Mouse (Mus musculus): ENCODE results near the gene Tatdn2.

The Tatdn2 gene

DNA sequence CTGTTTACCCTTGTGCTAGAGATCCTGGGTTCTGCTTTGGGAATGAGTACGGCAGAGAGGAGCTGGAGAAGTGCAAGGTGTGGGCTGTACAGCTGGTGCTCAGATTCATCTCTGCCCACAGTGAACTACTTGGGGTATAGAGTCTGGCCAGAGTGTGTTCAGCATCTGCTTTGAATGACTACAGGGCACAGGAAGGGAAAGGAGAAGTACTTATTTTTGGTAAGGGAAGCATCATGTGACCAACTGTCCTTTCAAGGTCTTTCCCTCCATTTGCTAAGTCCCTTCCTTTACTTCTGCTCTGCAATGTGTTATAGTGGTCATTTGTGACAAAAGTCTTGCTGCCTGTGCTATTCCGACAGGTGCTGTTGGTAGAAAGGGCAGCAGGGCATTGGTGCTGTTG lies 17.4 kb downstream of the Tatdn2 start:
- DNase-seq (ENCODE audit: low spot score in 2 of 2), result no peak

DNA sequence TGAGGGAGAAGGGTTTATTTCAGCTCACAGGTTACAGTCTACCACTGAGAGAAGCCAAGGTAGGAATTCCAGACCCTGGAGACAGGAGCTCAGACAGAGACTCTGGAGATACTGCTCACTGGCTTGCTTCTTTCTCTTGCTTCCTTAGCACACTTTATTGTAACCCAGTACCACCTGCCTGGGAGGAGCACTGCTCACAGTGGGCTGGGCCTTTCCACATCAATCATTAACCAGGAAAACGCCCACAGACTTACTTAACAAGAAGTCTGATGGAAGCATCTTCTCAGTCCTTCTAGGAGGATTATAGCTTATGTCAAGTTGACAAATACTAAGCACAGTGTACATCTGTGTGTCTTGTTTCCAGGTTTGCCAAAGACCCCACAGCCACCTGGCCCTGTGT lies 17.9 kb downstream of the Tatdn2 start:
- DNase-seq (ENCODE audit: low spot score in 2 of 2), result no peak

- no peak for DNase-seq (ENCODE audit: low spot score in 2 of 2)
These were observed 20.7 kb downstream of the Tatdn2 start for GRCm38 (mm10) chr6:113717541-113717940.

GRCm38 (mm10) chr6:113719878-113720277 lies 23.0 kb downstream of the Tatdn2 start, which contains the start of gene Ghrl:
Gene Ghrl, minus strand, starts transcription at chr6:113719880.
- no peak for DNase-seq (ENCODE audit: low spot score in 2 of 2)

DNA sequence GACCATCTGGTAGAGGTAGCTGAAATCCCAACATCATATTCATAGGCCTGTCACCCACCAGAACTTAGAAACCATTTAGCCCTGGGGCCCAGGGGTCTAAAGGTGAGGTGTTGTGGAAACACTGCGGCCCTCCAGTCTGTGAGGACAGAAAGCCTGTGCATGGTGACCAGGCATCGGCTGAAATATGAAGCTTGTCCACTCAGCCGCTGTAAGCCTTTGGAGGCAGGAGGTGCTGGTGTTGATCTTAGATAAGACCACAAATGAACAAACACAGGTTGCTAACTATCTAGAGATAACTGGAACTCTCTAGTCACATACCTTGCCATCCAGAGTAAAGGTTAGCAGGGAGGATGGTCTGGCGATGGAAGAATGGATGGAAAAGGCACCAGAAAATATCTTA lies 24.2 kb downstream of the Tatdn2 start:
- no peak for DNase-seq (ENCODE audit: low spot score in 2 of 2)

- no peak for DNase-seq (ENCODE audit: low spot score in 2 of 2)
These were observed 31.3 kb downstream of the Tatdn2 start for GRCm38 (mm10) chr6:113728181-113728580.

GRCm38 (mm10) chr6:113731296-113731695 lies 34.4 kb downstream of the Tatdn2 start:
- no peak for DNase-seq (ENCODE audit: low spot score in 2 of 2)

DNA sequence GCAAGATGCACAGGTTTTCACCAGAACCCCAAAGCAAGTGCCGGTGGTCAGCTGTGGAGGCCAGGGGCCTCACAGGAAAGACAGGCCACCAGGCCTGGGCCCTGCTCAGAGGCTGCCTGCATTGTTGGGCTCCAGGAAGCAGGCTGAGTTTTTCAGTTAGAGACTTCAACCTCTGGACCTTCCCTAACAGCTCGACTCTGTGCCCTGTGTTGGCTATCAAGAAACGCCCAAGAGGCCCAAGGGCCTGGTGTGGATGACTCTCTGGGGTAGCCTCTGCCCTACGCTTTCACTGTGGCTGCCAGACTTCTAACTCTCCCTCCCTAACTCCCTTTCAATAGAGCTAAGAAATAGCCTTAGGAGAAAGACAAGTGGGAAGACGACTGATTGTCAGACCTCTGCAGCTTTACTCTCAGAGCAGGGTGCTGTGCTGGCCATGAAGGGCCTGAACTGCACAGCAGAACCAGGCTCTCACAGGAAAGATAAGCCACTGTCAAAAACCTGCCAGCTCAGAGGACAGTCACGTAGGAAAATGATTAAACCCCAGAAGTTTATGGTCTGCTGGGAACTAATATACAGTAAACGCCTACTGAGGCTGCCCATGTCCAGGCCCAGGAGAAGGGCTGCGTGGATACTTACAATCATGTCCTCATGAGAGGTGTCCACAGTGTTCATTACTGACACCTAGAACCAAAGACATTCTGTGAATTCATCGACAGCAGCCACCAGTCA lies 40.6 kb downstream of the Tatdn2 start:
- DNase-seq (ENCODE audit: low spot score in 2 of 2), result no peak

- peak; percentile 77 to 79 for DNase-seq (ENCODE audit: low spot score in 2 of 2)
These were observed 43.7 kb downstream of the Tatdn2 start, which contains the start of gene Sec13 for GRCm38 (mm10) chr6:113740236-113741217. Gene Sec13, minus strand, starts transcription at chr6:113740743.

DNA sequence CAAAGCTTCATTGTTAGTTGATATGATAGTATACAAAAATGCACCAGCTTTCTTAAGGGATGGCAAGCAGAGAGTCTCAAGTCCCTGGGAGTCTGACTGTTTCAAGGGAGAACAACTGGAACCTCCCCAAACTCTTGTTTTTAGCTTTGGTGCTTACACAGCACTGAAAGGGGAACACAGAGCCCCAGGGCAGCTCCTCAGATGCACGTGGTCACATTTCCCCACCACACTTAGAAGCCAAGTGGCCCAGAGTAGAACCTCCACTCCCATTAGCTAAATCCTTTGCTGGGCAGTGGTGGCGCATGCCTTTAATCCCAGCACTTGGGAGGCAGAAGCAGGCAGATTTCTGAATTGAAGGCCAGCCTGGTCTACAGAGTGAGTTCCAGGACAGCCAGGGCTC lies 44.6 kb downstream of the Tatdn2 start:
- no peak for DNase-seq (ENCODE audit: low spot score in 2 of 2)

DNA sequence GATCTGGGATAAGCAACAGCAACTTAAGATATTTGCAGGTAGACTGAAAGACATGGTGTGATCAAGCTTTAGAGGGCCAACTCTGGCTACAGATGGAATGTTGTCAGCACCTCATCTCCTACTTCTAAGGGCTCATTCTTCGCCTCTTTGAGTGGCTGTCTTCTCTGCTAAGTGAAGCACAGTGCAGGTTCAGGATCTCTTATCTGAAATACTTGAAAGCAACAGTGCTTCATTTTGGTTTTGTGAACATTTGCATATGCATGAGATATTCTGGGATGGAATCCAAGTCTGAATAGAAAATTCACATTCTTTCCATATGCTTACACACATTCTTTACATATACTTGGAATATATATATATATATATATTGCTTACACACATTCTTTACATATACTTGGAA lies 45.5 kb downstream of the Tatdn2 start:
- no peak for DNase-seq (ENCODE audit: low spot score in 2 of 2)

- DNase-seq (ENCODE audit: low spot score in 2 of 2), result no peak
These were observed 46.3 kb downstream of the Tatdn2 start for GRCm38 (mm10) chr6:113743111-113743510.

GRCm38 (mm10) chr6:113745117-113745516 lies 48.3 kb downstream of the Tatdn2 start:
- no peak for DNase-seq (ENCODE audit: low spot score in 2 of 2)

- DNase-seq (ENCODE audit: low spot score in 2 of 2), result no peak
These were observed 50.4 kb downstream of the Tatdn2 start for GRCm38 (mm10) chr6:113747284-113747683.

DNA sequence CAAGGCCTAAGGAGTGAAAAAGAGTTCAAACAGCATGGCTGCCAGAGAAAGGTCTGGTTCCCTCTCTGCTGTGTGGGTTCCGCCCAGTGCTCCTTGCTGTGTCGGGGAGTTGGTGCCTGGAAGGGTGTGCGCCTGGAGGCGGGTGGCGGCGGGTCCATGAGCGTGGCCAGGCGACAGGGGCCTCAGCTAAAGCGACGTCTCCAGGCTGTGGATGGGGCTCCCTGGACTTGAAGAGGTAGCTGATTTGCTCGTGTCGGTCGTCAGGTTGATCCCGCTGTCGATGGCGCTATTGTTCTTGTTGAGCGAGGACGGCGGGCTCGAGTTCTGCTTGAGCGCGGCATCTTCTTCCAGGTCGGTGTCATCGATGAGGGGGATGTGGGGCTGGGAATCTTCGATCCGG lies 51.5 kb downstream of the Tatdn2 start:
- DNase-seq (ENCODE audit: low spot score in 2 of 2), result no peak

- DNase-seq (ENCODE audit: low spot score in 2 of 2), result no peak
These were observed 52.4 kb downstream of the Tatdn2 start for GRCm38 (mm10) chr6:113749119-113749685.
